Mouse (Mus musculus): ENCODE data around the gene Nlrp1a. TPM values are rescaled to one million over a fixed set of nuclear protein-coding genes. Genes with fewer than 3 reads are reported as not detected.

Nlrp1a gene
- 0.11 TPM in 1 of 2 replicates, not detected in the other for polyA plus RNA-seq (2012; rRNA removed; ENCODE audit: low replicate concordance)

DNA sequence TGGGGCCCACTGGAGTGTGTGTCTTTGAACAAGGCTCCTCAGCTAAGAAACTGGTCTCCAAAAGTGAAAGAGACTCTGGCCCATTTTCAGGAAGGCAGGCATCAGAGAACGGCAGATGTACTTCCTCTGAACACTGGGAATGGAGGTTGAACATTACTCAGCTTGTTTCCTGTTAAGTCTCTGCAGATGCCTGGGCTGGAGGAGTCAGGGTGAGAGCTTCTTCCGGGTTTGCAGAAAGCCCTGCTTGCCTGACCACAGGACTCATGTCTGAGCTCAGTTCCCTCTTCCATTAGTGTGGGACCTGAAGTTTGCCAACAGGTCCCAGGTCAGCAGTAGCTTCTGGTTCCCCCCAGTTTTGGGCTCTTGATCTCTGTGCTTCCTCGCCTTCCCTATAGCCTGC is at the start of gene Nlrp1a:
Gene Nlrp1a (minus strand): TSS at position 44 of the 400 bp plus-strand sequence.

Other genes starting within 250 kb of the Nlrp1a start
- gene Nup88, start 174.7 kb downstream of the Nlrp1a start, polyA plus RNA-seq (2012; rRNA removed; ENCODE audit: low replicate concordance): 6.3 and 12.4 TPM in 2 replicates
- 8.0 and 10.7 TPM in 2 replicates for gene Rpain, start 174.5 kb downstream of the Nlrp1a start, polyA plus RNA-seq (2012; rRNA removed; ENCODE audit: low replicate concordance)
- gene C1qbp, start 161.7 kb downstream of the Nlrp1a start, polyA plus RNA-seq (2012; rRNA removed; ENCODE audit: low replicate concordance): 333 and 408 TPM in 2 replicates
- 7.1 and 13.8 TPM in 2 replicates for gene Dhx33, start 140.3 kb downstream of the Nlrp1a start, polyA plus RNA-seq (2012; rRNA removed; ENCODE audit: low replicate concordance)
- gene Mis12, start 125.1 kb downstream of the Nlrp1a start, polyA plus RNA-seq (2012; rRNA removed; ENCODE audit: low replicate concordance): 0.32 and 0.46 TPM in 2 replicates
- gene Derl2, start 124.9 kb downstream of the Nlrp1a start, polyA plus RNA-seq (2012; rRNA removed; ENCODE audit: low replicate concordance): 6.4 and 8.4 TPM in 2 replicates
- 0.90 and 0.91 TPM in 2 replicates for gene 6330403K07Rik, start 111.2 kb downstream of the Nlrp1a start, polyA plus RNA-seq (2012; rRNA removed; ENCODE audit: low replicate concordance)
- 0.05 and 0.41 TPM in 2 replicates for gene Nlrp1b, start 86.0 kb upstream of the Nlrp1a start, polyA plus RNA-seq (2012; rRNA removed; ENCODE audit: low replicate concordance)